Mouse (Mus musculus) midbrain, embryonic 14.5 days (tissue): ENCODE measurements around the gene Arl8a. TPM values are rescaled to one million over a fixed set of nuclear protein-coding genes. Genes with fewer than 3 reads are reported as not detected.

Experiments
- ATAC-seq: fragments of 200-750 bp; cut with Nextera tagmentation; 2 replicates; pipeline ENCODE4 v1.8.0; 2017; ENCODE audit warnings: moderate number of reproducible peaks, moderate library complexity; ENCODE audit not compliant: low FRiP score, low TSS enrichment
- DNase-seq: peaks from one replicate; pipeline ENCODE4 v3.0.0-alpha.2; 2015
- H3K27ac ChIP-seq: fragments of 300-500 bp; sonication (generic); replicated peaks from 2 replicates; pipeline ENCODE4 v1.5.1; 2014; ENCODE audit warnings: mild to moderate bottlenecking, low read depth, low read length, moderate library complexity
- H3K27me3 ChIP-seq: fragments of 300-500 bp; sonication (generic); 2 replicates; pipeline ENCODE4 v1.6.1; 2014; ENCODE audit warnings: low read length, control low read depth, mixed read lengths; ENCODE audit not compliant: control insufficient read depth, insufficient read depth
- H3K36me3 ChIP-seq: fragments of 300-500 bp; sonication (generic); 2 replicates; pipeline ENCODE4 v1.6.1; 2014; ENCODE audit warnings: low read length, control low read depth; ENCODE audit not compliant: control insufficient read depth, insufficient read depth
- H3K4me1 ChIP-seq: fragments of 300-500 bp; sonication (generic); 2 replicates; pipeline ENCODE4 v1.6.1; 2014; ENCODE audit warnings: mild to moderate bottlenecking, antibody characterized with exemption, low read length, control low read depth; ENCODE audit not compliant: control insufficient read depth, insufficient read depth
- H3K4me2 ChIP-seq: fragments of 300-500 bp; sonication (generic); 2 replicates; pipeline ENCODE4 v1.6.1; 2014; ENCODE audit warnings: mild to moderate bottlenecking, low read length, moderate library complexity
- H3K4me3 ChIP-seq: fragments of 300-500 bp; sonication (generic); replicated peaks from 2 replicates; pipeline ENCODE4 v1.5.1; 2014; ENCODE audit warnings: low read depth, low read length
- H3K9ac ChIP-seq: fragments of 300-500 bp; sonication (generic); replicated peaks from 2 replicates; pipeline ENCODE4 v1.6.1; 2014; ENCODE audit warnings: mild to moderate bottlenecking, low read length, moderate library complexity
- H3K9me3 ChIP-seq: fragments of 300-500 bp; sonication (generic); 2 replicates; pipeline ENCODE4 v1.6.1; 2016; ENCODE audit warnings: low read length, control low read depth, mixed read lengths; ENCODE audit not compliant: control insufficient read depth
- WGBS: fragments of 180-500 bp; shearing (Covaris S2); extraction: QIAGEN DNeasy Blood & Tissue Kit; methylation state at CpG from one replicate; pipeline ENCODE4 v1.1.7; 2014; 5-methylcytosine and 5-hydroxymethylcytosine counted together
- polyA plus RNA-seq: library from polyadenylated mRNA; unstranded; fragments of >200 nt; fragmentation: Nextera tagmentation; extraction: Ambion mirVana; gene quantifications from 2 replicates; pipeline ENCODE4 v1.2.1, GENCODE M21; 2014

Arl8a gene
- polyA plus RNA-seq, 1 experiment from 2014 or later: 322 TPM

DNA sequence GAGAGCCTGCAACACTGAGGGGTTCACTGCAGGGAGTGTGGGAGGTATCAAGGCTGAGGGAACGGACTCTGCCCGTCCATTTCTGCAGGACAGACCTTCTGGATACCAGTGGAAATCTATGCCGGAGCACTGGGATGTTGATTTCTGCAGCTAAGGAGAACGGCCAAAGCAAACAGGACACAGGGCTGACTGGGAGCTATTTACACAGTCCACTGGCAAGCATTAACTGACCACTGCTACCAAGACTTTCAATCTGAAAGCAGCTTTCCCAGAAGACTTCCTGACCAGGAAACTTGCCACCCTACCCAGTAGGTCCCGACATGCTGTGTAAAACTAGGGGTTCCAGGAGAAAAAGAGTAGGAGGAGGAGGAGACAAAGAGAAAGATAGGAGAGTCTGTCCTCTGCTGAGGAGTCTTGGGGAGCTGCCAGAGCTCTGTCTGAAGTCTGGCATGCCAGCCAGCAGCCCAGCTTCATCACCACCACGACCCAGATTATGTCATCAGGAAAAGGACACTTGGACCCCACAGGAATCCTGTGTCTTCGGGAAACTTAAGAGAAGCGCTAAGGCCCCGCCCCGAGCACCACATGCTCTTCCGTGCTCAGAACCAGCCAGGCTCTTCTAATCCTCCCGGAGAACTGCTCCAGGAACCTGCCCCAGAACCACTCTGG is 23.1 kb downstream of the Arl8a start:
- DNase-seq (no peak), ATAC-seq (no peak)
- Histone ChIP-seq H3K27me3 (no peaks in the 10 kb centered on the region), H3K4me1 (no peaks in the 10 kb centered on the region), H3K9me3 (no peaks in the 10 kb centered on the region), H3K36me3 (no peaks in the 10 kb centered on the region), H3K4me3 (no peak overlapping the region), H3K4me2 (no peak overlapping the region), H3K27ac (no peak overlapping the region), H3K9ac (no peak overlapping the region)
- 45% methylated on average over 12 of the region's 12 CpGs for WGBS

GRCm38 (mm10) chr1:135170299-135170698 is 23.7 kb downstream of the Arl8a start:
- no peak for ATAC-seq
- WGBS: 78% methylated on average over 10 of the region's 10 CpGs

GRCm38 (mm10) chr1:135171202-135171601 is 24.6 kb downstream of the Arl8a start:
- H3K4me2 ChIP-seq: no peak overlapping the region
- H3K4me1 ChIP-seq: no peaks in the 10 kb centered on the region
- DNase-seq (no peak), ATAC-seq (no peak)
- H3K9me3 ChIP-seq: no peaks in the 10 kb centered on the region
- H3K4me3 ChIP-seq: no peak overlapping the region
- no peak overlapping the region for H3K9ac ChIP-seq
- H3K27me3 ChIP-seq: no peaks in the 10 kb centered on the region
- WGBS: 86% methylated on average over 7 of the region's 7 CpGs
- no peak overlapping the region for H3K27ac ChIP-seq
- no peaks in the 10 kb centered on the region for H3K36me3 ChIP-seq

More at GRCm38 (mm10) chr1:135170299-135170698, 23.7 kb downstream of the Arl8a start:
- no peak for DNase-seq
- H3K27me3 ChIP-seq: no peaks in the 10 kb centered on the region
- H3K4me1 ChIP-seq: no peaks in the 10 kb centered on the region
- H3K36me3 ChIP-seq: no peaks in the 10 kb centered on the region
- no peak overlapping the region for H3K9ac ChIP-seq
- H3K27ac ChIP-seq: no peak overlapping the region
- H3K4me3 ChIP-seq: no peak overlapping the region
- no peaks in the 10 kb centered on the region for H3K9me3 ChIP-seq
- H3K4me2 ChIP-seq: no peak overlapping the region

- Histone ChIP-seq H3K4me3 (no peak overlapping the region), H3K27me3 (no peaks in the 10 kb centered on the region), H3K36me3 (no peaks in the 10 kb centered on the region), H3K4me1 (no peaks in the 10 kb centered on the region), H3K27ac (no peak overlapping the region), H3K4me2 (no peak overlapping the region), H3K9ac (no peak overlapping the region), H3K9me3 (no peaks in the 10 kb centered on the region)
- DNase-seq (peak; percentile 90), ATAC-seq (peak; percentile 50)
- 55% methylated on average over 6 of the region's 6 CpGs for WGBS
These were observed 25.4 kb downstream of the Arl8a start for GRCm38 (mm10) chr1:135171984-135172383.

DNA sequence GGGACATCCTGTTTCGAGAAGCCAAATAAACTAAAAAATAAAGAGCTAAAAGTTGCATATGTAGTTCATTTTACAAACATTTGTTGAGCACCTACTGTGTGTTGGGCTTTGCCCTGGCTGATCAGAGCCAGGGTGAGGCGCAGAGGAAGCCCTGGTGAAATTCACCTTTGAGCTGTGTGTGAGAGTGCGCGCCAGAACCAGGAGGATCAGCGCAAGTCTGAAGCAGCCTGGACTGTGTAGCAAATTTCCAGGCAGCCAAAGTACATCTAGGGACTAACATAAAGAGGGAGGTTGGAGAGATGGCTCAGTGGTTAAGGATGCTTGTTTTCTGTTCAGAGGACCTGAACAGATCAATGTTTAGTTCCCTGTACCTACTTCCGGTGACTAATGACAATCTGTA is 26.7 kb downstream of the Arl8a start:
- H3K4me1 ChIP-seq: no peaks in the 10 kb centered on the region
- H3K4me2 ChIP-seq: no peak overlapping the region
- H3K27ac ChIP-seq: no peak overlapping the region
- H3K9ac ChIP-seq: no peak overlapping the region
- ATAC-seq (no peak), DNase-seq (no peak)
- 94% methylated on average over 6 of the region's 6 CpGs for WGBS
- no peaks in the 10 kb centered on the region for H3K9me3 ChIP-seq
- H3K27me3 ChIP-seq: no peaks in the 10 kb centered on the region
- no peak overlapping the region for H3K4me3 ChIP-seq
- no peaks in the 10 kb centered on the region for H3K36me3 ChIP-seq

DNA sequence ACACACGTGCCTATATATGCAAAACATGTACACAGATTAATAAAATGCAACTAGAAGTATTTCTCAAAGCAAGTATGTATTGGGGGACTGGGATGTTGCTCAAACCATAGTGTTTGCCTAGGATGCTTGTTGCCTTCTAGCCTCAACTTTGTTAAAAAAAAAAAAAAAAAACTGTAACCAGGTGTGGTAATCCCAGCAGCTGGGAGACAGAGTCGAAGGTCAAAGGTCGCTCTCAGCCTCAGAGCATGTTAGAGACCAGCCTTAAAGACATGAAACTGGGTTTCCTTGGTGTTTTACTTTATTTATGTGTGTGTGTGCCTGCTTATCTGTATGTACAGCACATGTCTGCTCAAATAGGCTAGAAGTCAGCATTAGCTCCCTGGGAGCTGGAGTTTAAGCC is 28.6 kb downstream of the Arl8a start:
- no peaks in the 10 kb centered on the region for H3K27me3 ChIP-seq
- no peaks in the 10 kb centered on the region for H3K36me3 ChIP-seq
- no peaks in the 10 kb centered on the region for H3K4me1 ChIP-seq
- H3K9me3 ChIP-seq: no peaks in the 10 kb centered on the region
- no peak overlapping the region for H3K4me2 ChIP-seq
- H3K27ac ChIP-seq: no peak overlapping the region
- WGBS: 75% methylated on average over 3 of the region's 3 CpGs
- H3K9ac ChIP-seq: no peak overlapping the region
- DNase-seq: no peak
- no peak for ATAC-seq
- H3K4me3 ChIP-seq: no peak overlapping the region

GRCm38 (mm10) chr1:135177724-135178123 is 31.1 kb downstream of the Arl8a start:
- Histone ChIP-seq H3K4me2 (no peak overlapping the region), H3K9ac (no peak overlapping the region), H3K9me3 (no peaks in the 10 kb centered on the region), H3K27me3 (no peaks in the 10 kb centered on the region), H3K27ac (no peak overlapping the region), H3K4me1 (no peaks in the 10 kb centered on the region), H3K36me3 (no peaks in the 10 kb centered on the region), H3K4me3 (no peak overlapping the region)
- DNase-seq: no peak
- ATAC-seq: no peak
- WGBS: 75% methylated on average over 3 of the region's 3 CpGs

DNA sequence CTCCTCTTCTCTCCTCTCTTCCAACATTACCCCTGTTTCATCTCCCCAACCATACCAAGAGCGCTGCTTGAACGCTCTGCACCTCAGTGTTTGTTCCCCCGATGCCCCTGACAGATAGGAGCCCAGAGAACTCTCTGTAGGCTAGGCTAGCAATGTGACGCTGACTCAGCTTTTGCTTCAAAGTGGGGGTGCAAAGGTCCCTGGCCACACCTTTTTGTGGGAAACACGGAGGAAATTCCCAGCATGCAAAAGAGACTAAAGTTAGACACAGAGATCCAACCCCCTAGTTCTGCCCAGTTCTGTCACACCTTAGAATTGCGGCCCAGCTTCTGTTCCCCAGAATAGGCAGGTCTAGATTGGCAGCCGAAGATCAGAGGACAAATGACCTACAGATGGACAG is 32.2 kb downstream of the Arl8a start:
- 89% methylated on average over 7 of the region's 7 CpGs for WGBS
- ATAC-seq: no peak
- H3K4me3 ChIP-seq: no peak overlapping the region

GRCm38 (mm10) chr1:135180830-135181229 is 34.2 kb downstream of the Arl8a start:
- DNase-seq (no peak), ATAC-seq (no peak)
- Histone ChIP-seq H3K4me1 (no peaks in the 10 kb centered on the region), H3K27me3 (no peaks in the 10 kb centered on the region), H3K36me3 (no peaks in the 10 kb centered on the region), H3K4me3 (no peak overlapping the region), H3K27ac (no peak overlapping the region), H3K9me3 (no peaks in the 10 kb centered on the region), H3K4me2 (no peak overlapping the region), H3K9ac (no peak overlapping the region)
- WGBS: 89% methylated on average over 10 of the region's 10 CpGs

More for the DNA sequence above, 32.2 kb downstream of the Arl8a start:
- Histone ChIP-seq H3K36me3 (no peaks in the 10 kb centered on the region), H3K4me1 (no peaks in the 10 kb centered on the region), H3K27me3 (no peaks in the 10 kb centered on the region), H3K27ac (no peak overlapping the region), H3K9me3 (no peaks in the 10 kb centered on the region), H3K9ac (no peak overlapping the region), H3K4me2 (no peak overlapping the region)
- DNase-seq: no peak
